Mouse (Mus musculus): ENCODE measurements around the gene Tsacc. TPM values are rescaled to one million over a fixed set of nuclear protein-coding genes. Genes with fewer than 3 reads are reported as not detected.
"Not testable (repeated sequence)": the region's sequence is repeated elsewhere in the genome, so short reads cannot be mapped to it uniquely, and the experiment has no call there.

Tsacc gene
- polyA plus RNA-seq, 1 experiment from 2014 or later: 9.1 TPM

- Histone ChIP-seq H3K36me3 (ENCODE audit: control insufficient read depth, insufficient read depth, low read length) (no peaks in the 10 kb centered on the region), H3K4me3 (ENCODE audit: low read depth, low read length) (no peak overlapping the region), H3K4me2 (replicated peaks; ENCODE audit: low read depth) (no peak overlapping the region), H3K4me1 (replicated peaks; ENCODE audit: control insufficient read depth, insufficient read depth) (no peaks in the 10 kb centered on the region), H3K9me3 (ENCODE audit: control insufficient read depth, low read length) (no peaks in the 10 kb centered on the region), H3K27ac (replicated peaks) (no peak overlapping the region), H3K9ac (ENCODE audit: low read length) (no peak overlapping the region), H3K27me3 (ENCODE audit: control insufficient read depth, insufficient read depth, low read length) (no peaks in the 10 kb centered on the region)
- ATAC-seq (ENCODE audit: low FRiP score, low TSS enrichment) (no peak), DNase-seq (ENCODE audit: low spot score) (no peak)
- TF ChIP-seq EP300 (optimal IDR thresholded peaks at IDR 0.05): no peak
- TF ChIP-seq CTCF (IDR thresholded peaks at IDR 0.05; ENCODE audit: low read depth): no peak
- WGBS: 88% methylated on average over 2 of the region's 2 CpGs
Measured at GRCm38 (mm10) chr3:88276121-88276520, 20.7 kb downstream of the Tsacc start.

- Histone ChIP-seq H3K27ac (replicated peaks) (no peak overlapping the region), H3K9ac (ENCODE audit: low read length) (no peak overlapping the region), H3K4me2 (replicated peaks; ENCODE audit: low read depth) (no peak overlapping the region), H3K9me3 (ENCODE audit: control insufficient read depth, low read length) (no peaks in the 10 kb centered on the region), H3K4me3 (ENCODE audit: low read depth, low read length) (no peak overlapping the region), H3K36me3 (ENCODE audit: control insufficient read depth, insufficient read depth, low read length) (no peaks in the 10 kb centered on the region), H3K4me1 (replicated peaks; ENCODE audit: control insufficient read depth, insufficient read depth) (no peaks in the 10 kb centered on the region), H3K27me3 (ENCODE audit: control insufficient read depth, insufficient read depth, low read length) (no peaks in the 10 kb centered on the region)
- 90% methylated on average over 4 of the region's 4 CpGs for WGBS
- DNase-seq (ENCODE audit: low spot score): no peak
- TF ChIP-seq EP300 (optimal IDR thresholded peaks at IDR 0.05) (no peak), CTCF (IDR thresholded peaks at IDR 0.05; ENCODE audit: low read depth) (peak; percentile 43)
- ATAC-seq (ENCODE audit: low FRiP score, low TSS enrichment): no peak
Measured at GRCm38 (mm10) chr3:88274002-88274401, 22.8 kb downstream of the Tsacc start.

- WGBS: 91% methylated on average over 3 of the region's 3 CpGs
- no peak for ATAC-seq (ENCODE audit: low FRiP score, low TSS enrichment)
- Histone ChIP-seq H3K4me1 (replicated peaks; ENCODE audit: control insufficient read depth, insufficient read depth) (no peaks in the 10 kb centered on the region), H3K9me3 (ENCODE audit: control insufficient read depth, low read length) (no peaks in the 10 kb centered on the region), H3K27me3 (ENCODE audit: control insufficient read depth, insufficient read depth, low read length) (no peaks in the 10 kb centered on the region), H3K9ac (ENCODE audit: low read length) (no peak overlapping the region), H3K27ac (replicated peaks) (no peak overlapping the region), H3K36me3 (ENCODE audit: control insufficient read depth, insufficient read depth, low read length) (no peaks in the 10 kb centered on the region), H3K4me2 (replicated peaks; ENCODE audit: low read depth) (no peak overlapping the region), H3K4me3 (ENCODE audit: low read depth, low read length) (no peak overlapping the region)
- no peak for TF ChIP-seq CTCF (IDR thresholded peaks at IDR 0.05; ENCODE audit: low read depth)
- TF ChIP-seq EP300 (optimal IDR thresholded peaks at IDR 0.05): no peak
- no peak for DNase-seq (ENCODE audit: low spot score)
Measured at GRCm38 (mm10) chr3:88271859-88272258, 24.9 kb downstream of the Tsacc start.

DNA sequence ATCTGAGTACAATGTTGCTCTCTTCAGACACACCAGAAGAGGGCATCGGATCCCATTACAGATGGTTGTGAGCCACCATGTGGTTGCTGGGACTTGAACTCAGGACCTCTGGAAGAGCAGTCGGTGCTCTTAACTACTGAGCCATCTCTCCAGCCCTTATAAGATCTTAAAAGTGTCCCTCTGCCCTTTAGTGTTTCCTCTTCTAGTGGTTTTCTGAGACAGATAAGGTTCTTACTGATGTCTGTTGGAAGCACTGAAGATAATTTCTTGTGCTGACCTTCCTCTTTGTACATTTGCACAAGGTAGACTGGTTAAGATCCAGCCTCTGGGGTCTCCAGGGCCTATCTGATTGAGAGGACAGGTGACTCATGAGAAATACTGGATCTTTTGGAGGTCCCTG lies 25.5 kb downstream of the Tsacc start:
- WGBS: 92% methylated on average over 2 of the region's 2 CpGs
- H3K4me1 ChIP-seq (replicated peaks; ENCODE audit: control insufficient read depth, insufficient read depth); H3K9ac ChIP-seq (ENCODE audit: low read length); DNase-seq (ENCODE audit: low spot score); H3K4me3 ChIP-seq (ENCODE audit: low read depth, low read length); H3K36me3 ChIP-seq (ENCODE audit: control insufficient read depth, insufficient read depth, low read length); H3K27me3 ChIP-seq (ENCODE audit: control insufficient read depth, insufficient read depth, low read length); H3K9me3 ChIP-seq (ENCODE audit: control insufficient read depth, low read length); H3K27ac ChIP-seq (replicated peaks); H3K4me2 ChIP-seq (replicated peaks; ENCODE audit: low read depth); ATAC-seq (ENCODE audit: low FRiP score, low TSS enrichment): not testable (repeated sequence)

GRCm38 (mm10) chr3:88268991-88269390 lies 27.8 kb downstream of the Tsacc start:
- ATAC-seq (ENCODE audit: low FRiP score, low TSS enrichment) (no peak), DNase-seq (ENCODE audit: low spot score) (no peak)
- no peak overlapping the region for H3K4me3 ChIP-seq (ENCODE audit: low read depth, low read length)
- H3K4me2 ChIP-seq (replicated peaks; ENCODE audit: low read depth): no peak overlapping the region
- H3K4me1 ChIP-seq (replicated peaks; ENCODE audit: control insufficient read depth, insufficient read depth): no peaks in the 10 kb centered on the region
- no peaks in the 10 kb centered on the region for H3K9me3 ChIP-seq (ENCODE audit: control insufficient read depth, low read length)
- WGBS: 77% methylated on average over 5 of the region's 5 CpGs
- no peak overlapping the region for H3K27ac ChIP-seq (replicated peaks)
- no peak overlapping the region for H3K9ac ChIP-seq (ENCODE audit: low read length)
- no peaks in the 10 kb centered on the region for H3K27me3 ChIP-seq (ENCODE audit: control insufficient read depth, insufficient read depth, low read length)
- TF ChIP-seq EP300 (optimal IDR thresholded peaks at IDR 0.05): no peak
- no peak for TF ChIP-seq CTCF (IDR thresholded peaks at IDR 0.05; ENCODE audit: low read depth)
- no peaks in the 10 kb centered on the region for H3K36me3 ChIP-seq (ENCODE audit: control insufficient read depth, insufficient read depth, low read length)

DNA sequence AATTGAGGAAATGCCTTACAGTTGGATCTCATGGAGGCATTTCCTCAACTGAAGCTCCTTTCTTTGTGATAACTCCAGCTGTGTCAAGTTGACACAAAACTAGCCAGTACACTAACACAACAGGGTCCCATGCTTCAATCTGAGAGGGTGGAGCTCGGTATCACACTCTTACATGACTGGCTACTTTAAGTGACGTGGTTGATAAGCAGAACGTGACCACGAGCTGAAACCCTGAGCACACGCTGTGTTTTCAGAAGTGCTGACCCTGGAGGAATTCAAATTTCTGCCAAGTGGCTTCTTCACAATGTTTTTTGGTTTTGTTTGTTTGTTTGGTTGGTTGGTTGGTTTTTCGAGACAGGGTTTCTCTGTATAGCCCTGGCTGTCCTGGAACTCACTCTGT lies 28.8 kb downstream of the Tsacc start:
- H3K27ac ChIP-seq (replicated peaks); DNase-seq (ENCODE audit: low spot score); H3K4me3 ChIP-seq (ENCODE audit: low read depth, low read length); H3K36me3 ChIP-seq (ENCODE audit: control insufficient read depth, insufficient read depth, low read length); H3K27me3 ChIP-seq (ENCODE audit: control insufficient read depth, insufficient read depth, low read length); H3K9ac ChIP-seq (ENCODE audit: low read length); H3K4me1 ChIP-seq (replicated peaks; ENCODE audit: control insufficient read depth, insufficient read depth); ATAC-seq (ENCODE audit: low FRiP score, low TSS enrichment); H3K9me3 ChIP-seq (ENCODE audit: control insufficient read depth, low read length); H3K4me2 ChIP-seq (replicated peaks; ENCODE audit: low read depth): not testable (repeated sequence)
- WGBS: 76% methylated on average over 6 of the region's 6 CpGs

Measured in stomach, postnatal 0 days (tissue).